Mouse (Mus musculus) midbrain, embryonic 12.5 days (tissue): ENCODE data around the gene Dse. TPM values are rescaled to one million over a fixed set of nuclear protein-coding genes. Genes with fewer than 3 reads are reported as not detected.
A peak's percentile ranks its signal among the peaks of the same experiment; 100 is the strongest.

ENCODE experiments used
- ATAC-seq: fragments of 200-750 bp; cut with Nextera tagmentation; 2 replicates; pipeline ENCODE4 v1.8.0; 2017; ENCODE audit warnings: low read depth, moderate TSS enrichment, moderate library complexity; ENCODE audit not compliant: low FRiP score
- H3K27ac ChIP-seq: fragments of 300-500 bp; sonication (generic); replicated peaks from 2 replicates; pipeline ENCODE4 v1.5.1; 2016; ENCODE audit warnings: mild to moderate bottlenecking
- H3K27me3 ChIP-seq: fragments of 300-500 bp; sonication (generic); 2 replicates; pipeline ENCODE4 v1.6.1; 2016; ENCODE audit warnings: mild to moderate bottlenecking
- H3K36me3 ChIP-seq: fragments of 300-500 bp; sonication (generic); 2 replicates; pipeline ENCODE4 v1.6.1; 2016
- H3K4me1 ChIP-seq: fragments of 300-500 bp; sonication (generic); 2 replicates; pipeline ENCODE4 v1.6.1; 2016
- H3K4me2 ChIP-seq: fragments of 300-500 bp; sonication (generic); replicated peaks from 2 replicates; pipeline ENCODE4 v1.6.1; 2016; ENCODE audit warnings: mild to moderate bottlenecking, moderate library complexity
- H3K4me3 ChIP-seq: fragments of 300-500 bp; sonication (generic); 2 replicates; pipeline ENCODE4 v1.5.1; 2016; ENCODE audit warnings: mild to moderate bottlenecking
- H3K9ac ChIP-seq: fragments of 300-500 bp; sonication (generic); replicated peaks from 2 replicates; pipeline ENCODE4 v1.6.1; 2016; ENCODE audit warnings: mild to moderate bottlenecking, moderate library complexity
- H3K9me3 ChIP-seq: fragments of 300-500 bp; sonication (generic); 2 replicates; pipeline ENCODE4 v1.6.1; 2016; ENCODE audit warnings: mild to moderate bottlenecking
- WGBS: fragments of 180-500 bp; shearing (Covaris S2); methylation state at CpG from one replicate; pipeline ENCODE4 v1.1.7; 2016; 5-methylcytosine and 5-hydroxymethylcytosine counted together
- polyA plus RNA-seq: library from polyadenylated mRNA; unstranded; fragments of >200 nt; fragmentation: Nextera tagmentation; extraction: Ambion mirVana; gene quantifications from 2 replicates; pipeline ENCODE4 v1.2.1, GENCODE M21; 2016

Dse gene
- polyA plus RNA-seq, 1 experiment from 2014 or later = 20.5 TPM

DNA sequence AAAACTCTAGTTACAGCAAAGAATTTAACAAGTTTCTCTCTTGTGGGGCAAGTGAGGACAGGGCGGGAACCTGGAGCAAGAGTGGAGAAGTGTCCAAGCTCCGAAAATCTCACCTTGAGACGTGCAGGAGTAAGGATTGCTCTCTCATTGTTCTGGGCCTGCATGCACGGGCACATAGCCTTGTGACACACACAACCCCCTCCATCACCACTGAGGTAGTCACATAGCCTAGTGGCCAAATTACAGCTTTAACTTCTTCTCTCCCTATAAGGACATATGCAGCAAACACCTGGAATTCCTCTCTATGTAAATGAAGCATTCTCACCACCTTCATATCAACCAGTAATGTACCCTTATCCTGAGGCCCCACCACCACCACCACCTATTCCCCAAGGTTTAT, 22.0 kb upstream of the Dse start:
- Histone ChIP-seq H3K4me2 (no peak overlapping the region), H3K36me3 (no peaks in the 10 kb centered on the region), H3K4me1 (no peaks in the 10 kb centered on the region), H3K9me3 (no peaks in the 10 kb centered on the region), H3K4me3 (no peak overlapping the region), H3K9ac (no peak overlapping the region), H3K27me3 (no peaks in the 10 kb centered on the region), H3K27ac (no peak overlapping the region)
- 75% methylated on average over 4 of the region's 4 CpGs for WGBS
- ATAC-seq = no peak

GRCm38 (mm10) chr10:34223660-34224059, 16.1 kb upstream of the Dse start:
- 58% methylated on average over 3 of the region's 3 CpGs for WGBS
- Histone ChIP-seq H3K9ac (no peak overlapping the region), H3K4me2 (no peak overlapping the region), H3K27me3 (no peaks in the 10 kb centered on the region), H3K9me3 (no peaks in the 10 kb centered on the region), H3K36me3 (no peaks in the 10 kb centered on the region), H3K4me3 (no peak overlapping the region), H3K27ac (no peak overlapping the region), H3K4me1 (no peaks in the 10 kb centered on the region)
- ATAC-seq = no peak

GRCm38 (mm10) chr10:34221909-34222620, 14.6 kb upstream of the Dse start:
- no peak overlapping the region for H3K4me3 ChIP-seq
- no peak for ATAC-seq
- no peaks in the 10 kb centered on the region for H3K36me3 ChIP-seq
- H3K27me3 ChIP-seq = no peaks in the 10 kb centered on the region
- no peaks in the 10 kb centered on the region for H3K9me3 ChIP-seq
- H3K4me2 ChIP-seq = no peak overlapping the region
- no peak overlapping the region for H3K27ac ChIP-seq
- WGBS = 72% methylated on average over 3 of the region's 3 CpGs
- H3K9ac ChIP-seq = no peak overlapping the region
- H3K4me1 ChIP-seq = no peaks in the 10 kb centered on the region

GRCm38 (mm10) chr10:34218191-34218590, 10.7 kb upstream of the Dse start:
- no peak overlapping the region for H3K27ac ChIP-seq
- no peak for ATAC-seq
- 94% methylated on average over 3 of the region's 3 CpGs for WGBS

GRCm38 (mm10) chr10:34215667-34216066, 8.2 kb upstream of the Dse start:
- H3K4me3 ChIP-seq = no peak overlapping the region
- H3K4me2 ChIP-seq = no peak overlapping the region
- no peaks in the 10 kb centered on the region for H3K9me3 ChIP-seq
- 81% methylated on average over 1 of the region's 1 CpGs for WGBS
- no peaks in the 10 kb centered on the region for H3K36me3 ChIP-seq
- H3K4me1 ChIP-seq = no peaks in the 10 kb centered on the region
- no peak overlapping the region for H3K27ac ChIP-seq
- H3K27me3 ChIP-seq = no peaks in the 10 kb centered on the region
- no peak for ATAC-seq
- H3K9ac ChIP-seq = no peak overlapping the region

More at GRCm38 (mm10) chr10:34218191-34218590, 10.7 kb upstream of the Dse start:
- H3K4me3 ChIP-seq = no peak overlapping the region
- no peaks in the 10 kb centered on the region for H3K9me3 ChIP-seq
- no peak overlapping the region for H3K9ac ChIP-seq
- H3K4me1 ChIP-seq = no peaks in the 10 kb centered on the region
- H3K27me3 ChIP-seq = no peaks in the 10 kb centered on the region
- no peak overlapping the region for H3K4me2 ChIP-seq
- no peaks in the 10 kb centered on the region for H3K36me3 ChIP-seq

- no peak overlapping the region for H3K9ac ChIP-seq
- no peaks in the 10 kb centered on the region for H3K27me3 ChIP-seq
- H3K4me2 ChIP-seq = no peak overlapping the region
- no peak for ATAC-seq
- peaks cover 10% of the 10 kb centered on the region; the same call in 1 of the 2 replicates for H3K4me1 ChIP-seq
- no peak overlapping the region for H3K4me3 ChIP-seq
- no peak overlapping the region for H3K27ac ChIP-seq
- H3K36me3 ChIP-seq = no peaks in the 10 kb centered on the region
- H3K9me3 ChIP-seq = no peaks in the 10 kb centered on the region
These were observed 2.4 kb upstream of the Dse start for GRCm38 (mm10) chr10:34209951-34210350.

DNA sequence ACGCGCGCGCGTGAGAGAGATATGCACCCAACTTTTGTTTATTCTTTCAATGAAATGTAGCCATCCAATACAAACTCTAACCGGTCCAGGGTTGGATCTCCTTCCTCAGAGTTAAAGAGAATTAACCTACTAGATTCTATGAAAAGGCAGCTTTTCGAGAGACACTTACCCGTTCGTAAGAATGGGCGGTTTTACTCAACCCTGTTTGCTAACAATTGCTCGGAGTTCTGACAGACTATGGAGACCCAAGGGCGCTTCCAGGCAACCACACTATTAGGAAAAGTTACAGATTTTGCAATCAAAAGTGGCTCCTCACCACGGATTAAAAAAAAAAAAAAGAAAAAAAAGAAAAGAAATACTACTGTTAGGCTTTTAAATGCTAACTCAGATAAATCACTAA, 516 bp upstream of the Dse start:
- Histone ChIP-seq H3K27ac (no peak overlapping the region), H3K9ac (peak overlapping the region; percentile 83; the same call in 1 of the 2 replicates), H3K4me3 (peak overlapping the region; percentile 80)

GRCm38 (mm10) chr10:34206783-34207502, 572 bp downstream of the Dse start:
- Histone ChIP-seq H3K9ac (peak overlapping the region; percentile 83), H3K4me1 (peaks cover 10% of the 10 kb centered on the region; the same call in 1 of the 2 replicates), H3K4me3 (peak overlapping the region; percentile 80), H3K27me3 (no peaks in the 10 kb centered on the region), H3K36me3 (no peaks in the 10 kb centered on the region), H3K4me2 (peak overlapping the region; percentile 76), H3K27ac (peak overlapping the region; percentile 76), H3K9me3 (no peaks in the 10 kb centered on the region)
- WGBS = under 1% methylated on average over 55 of the region's 65 CpGs
- ATAC-seq = peak; percentile 96

More for the DNA sequence above, 516 bp upstream of the Dse start:
- H3K36me3 ChIP-seq = no peaks in the 10 kb centered on the region
- no peak for ATAC-seq
- WGBS = 2% methylated on average over 13 of the region's 13 CpGs
- H3K9me3 ChIP-seq = no peaks in the 10 kb centered on the region
- peak overlapping the region; percentile 76 for H3K4me2 ChIP-seq
- peaks cover 10% of the 10 kb centered on the region; the same call in 1 of the 2 replicates for H3K4me1 ChIP-seq
- no peaks in the 10 kb centered on the region for H3K27me3 ChIP-seq

GRCm38 (mm10) chr10:34206436-34206782, 1.1 kb downstream of the Dse start:
- no peaks in the 10 kb centered on the region for H3K9me3 ChIP-seq
- no peak for ATAC-seq
- H3K27ac ChIP-seq = no peak overlapping the region; the same call in 1 of the 2 replicates
- no peaks in the 10 kb centered on the region for H3K36me3 ChIP-seq
- peak overlapping the region; percentile 76 for H3K4me2 ChIP-seq
- WGBS = 1% methylated on average over 15 of the region's 15 CpGs
- H3K9ac ChIP-seq = peak overlapping the region; percentile 83
- H3K4me1 ChIP-seq = peaks cover 10% of the 10 kb centered on the region; the same call in 1 of the 2 replicates
- no peaks in the 10 kb centered on the region for H3K27me3 ChIP-seq
- H3K4me3 ChIP-seq = peak overlapping the region; percentile 80

- Histone ChIP-seq H3K27me3 (no peaks in the 10 kb centered on the region), H3K27ac (no peak overlapping the region), H3K9ac (no peak overlapping the region), H3K4me3 (no peak overlapping the region), H3K4me1 (peaks cover 10% of the 10 kb centered on the region; the same call in 1 of the 2 replicates), H3K9me3 (no peaks in the 10 kb centered on the region), H3K4me2 (no peak overlapping the region), H3K36me3 (no peaks in the 10 kb centered on the region)
- no peak for ATAC-seq
- WGBS = 79% methylated on average over 1 of the region's 1 CpGs
These were observed 1.7 kb downstream of the Dse start for GRCm38 (mm10) chr10:34205825-34206224.

DNA sequence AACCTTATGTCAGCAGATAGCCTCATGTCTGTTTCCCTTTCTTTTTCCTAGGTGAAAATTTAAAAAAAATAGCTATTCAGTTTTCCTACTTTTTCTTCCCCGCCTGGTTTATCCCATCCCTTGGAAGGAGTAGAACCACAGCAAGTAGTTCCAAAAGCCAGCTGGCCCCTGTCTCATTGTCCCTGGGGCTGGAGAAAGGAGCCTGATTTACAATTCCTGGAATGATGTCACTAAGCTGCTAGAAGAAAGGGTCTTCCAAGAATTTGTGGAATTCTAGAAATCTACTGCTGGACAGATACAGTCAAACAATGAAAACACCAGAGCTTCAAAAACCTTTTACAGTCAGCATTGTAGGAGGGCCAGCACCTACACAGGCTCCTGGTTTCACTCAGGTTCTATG, 6.8 kb downstream of the Dse start:
- Histone ChIP-seq H3K4me3 (no peak overlapping the region), H3K4me1 (no peaks in the 10 kb centered on the region), H3K4me2 (no peak overlapping the region), H3K9me3 (no peaks in the 10 kb centered on the region), H3K36me3 (no peaks in the 10 kb centered on the region), H3K27me3 (no peaks in the 10 kb centered on the region), H3K9ac (no peak overlapping the region), H3K27ac (no peak overlapping the region)
- ATAC-seq = no peak
- 91% methylated on average over 1 of the region's 1 CpGs for WGBS

DNA sequence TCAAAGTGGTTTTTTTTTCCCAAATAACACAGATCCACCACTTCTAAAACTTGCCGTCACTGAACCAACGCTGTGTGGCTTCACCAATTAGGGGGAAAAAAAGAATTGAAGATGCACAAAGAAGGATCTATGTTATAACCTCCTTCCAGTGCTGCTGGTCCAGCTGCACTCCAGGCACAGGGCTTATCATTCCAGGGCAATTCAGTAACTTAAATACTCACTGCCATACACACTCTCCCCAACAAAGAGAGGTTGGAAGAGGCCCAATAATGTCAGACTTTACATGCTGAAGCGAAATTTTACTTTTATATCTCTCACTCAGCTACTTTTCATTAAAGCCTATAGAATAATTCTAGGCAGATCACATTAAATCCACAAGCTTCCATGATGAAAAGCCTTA, 8.9 kb downstream of the Dse start:
- no peaks in the 10 kb centered on the region for H3K27me3 ChIP-seq
- 89% methylated on average over 3 of the region's 3 CpGs for WGBS
- H3K9ac ChIP-seq = no peak overlapping the region
- H3K4me2 ChIP-seq = no peak overlapping the region
- H3K27ac ChIP-seq = no peak overlapping the region
- no peaks in the 10 kb centered on the region for H3K36me3 ChIP-seq
- H3K9me3 ChIP-seq = no peaks in the 10 kb centered on the region
- no peak overlapping the region for H3K4me3 ChIP-seq
- no peak for ATAC-seq
- H3K4me1 ChIP-seq = no peaks in the 10 kb centered on the region
